Mouse (Mus musculus) heart, embryonic 16.5 days (tissue): Measurements from ENCODE around the gene Arhgap30. TPM values are rescaled to one million over a fixed set of nuclear protein-coding genes. Genes with fewer than 3 reads are reported as not detected.

Experiments used
- ATAC-seq: fragments of 200-750 bp; cut with Nextera tagmentation; replicated peaks from 2 replicates; pipeline ENCODE4 v1.8.0; 2017; ENCODE audit warnings: moderate number of reproducible peaks; ENCODE audit not compliant: insufficient read depth, low FRiP score; ENCODE audit errors: extremely low read depth
- H3K27ac ChIP-seq: fragments of 300-500 bp; sonication (generic); 2 replicates; pipeline ENCODE4 v1.5.1; 2014; ENCODE audit warnings: mild to moderate bottlenecking, low read length, control low read depth, moderate library complexity
- H3K27me3 ChIP-seq: fragments of 300-500 bp; sonication (generic); 2 replicates; pipeline ENCODE4 v1.6.1; 2014; ENCODE audit warnings: low read length, mixed read lengths; ENCODE audit not compliant: control insufficient read depth, insufficient read depth
- H3K36me3 ChIP-seq: fragments of 300-500 bp; sonication (generic); 2 replicates; pipeline ENCODE4 v1.6.1; 2014; ENCODE audit not compliant: control insufficient read depth, insufficient read depth
- H3K4me1 ChIP-seq: fragments of 300-500 bp; sonication (generic); 2 replicates; pipeline ENCODE4 v1.6.1; 2014; ENCODE audit warnings: low read length, mixed read lengths; ENCODE audit not compliant: control insufficient read depth, insufficient read depth
- H3K4me2 ChIP-seq: fragments of 300-500 bp; sonication (generic); 2 replicates; pipeline ENCODE4 v1.6.1; 2014; ENCODE audit warnings: low read depth, mild to moderate bottlenecking, control low read depth, low read length
- H3K4me3 ChIP-seq: fragments of 300-500 bp; sonication (generic); 2 replicates; pipeline ENCODE4 v1.5.1; 2014; ENCODE audit warnings: mild to moderate bottlenecking, control low read depth, low read length
- H3K9ac ChIP-seq: fragments of 300-500 bp; sonication (generic); 2 replicates; pipeline ENCODE4 v1.6.1; 2014; ENCODE audit warnings: low read length, control low read depth
- H3K9me3 ChIP-seq: fragments of 300-500 bp; sonication (generic); replicated peaks from 2 replicates; pipeline ENCODE4 v1.6.1; 2016; ENCODE audit warnings: low read length; ENCODE audit not compliant: control insufficient read depth
- WGBS: fragments of 180-500 bp; shearing (Covaris S2); extraction: QIAGEN DNeasy Blood & Tissue Kit; methylation state at CpG from one replicate; pipeline ENCODE4 v1.1.7; 2014; 5-methylcytosine and 5-hydroxymethylcytosine counted together
- polyA plus RNA-seq: library from polyadenylated mRNA; unstranded; fragments of >200 nt; fragmentation: Nextera tagmentation; extraction: Ambion mirVana; gene quantifications from 2 replicates; pipeline ENCODE4 v1.2.1, GENCODE M21; 2015

Gene Arhgap30
- polyA plus RNA-seq, 1 experiment from 2014 or later: 7.5 TPM

- H3K4me3 ChIP-seq: no peak overlapping the region
- H3K9ac ChIP-seq: no peak overlapping the region
- peaks cover 4% of the 10 kb centered on the region; the same call in 1 of the 2 replicates for H3K36me3 ChIP-seq
- H3K27me3 ChIP-seq: no peaks in the 10 kb centered on the region
- peaks cover 6% of the 10 kb centered on the region; the same call in 1 of the 2 replicates for H3K9me3 ChIP-seq
- WGBS: 84% methylated on average over 5 of the region's 5 CpGs
- H3K4me2 ChIP-seq: no peak overlapping the region
- no peak for ATAC-seq
- H3K27ac ChIP-seq: no peak overlapping the region
- H3K4me1 ChIP-seq: peaks cover 45% of the 10 kb centered on the region
These were observed 56.3 kb downstream of the Arhgap30 start for GRCm38 (mm10) chr1:171445050-171445449.

GRCm38 (mm10) chr1:171446854-171447253 lies 58.1 kb downstream of the Arhgap30 start:
- H3K9ac ChIP-seq: peak overlapping the region; percentile 51; the same call in 1 of the 2 replicates
- H3K27me3 ChIP-seq: no peaks in the 10 kb centered on the region
- no peak overlapping the region; the same call in 1 of the 2 replicates for H3K4me3 ChIP-seq
- peak; percentile 76 for ATAC-seq
- WGBS: 29% methylated on average over 7 of the region's 7 CpGs
- H3K9me3 ChIP-seq: peaks cover 6% of the 10 kb centered on the region; the same call in 1 of the 2 replicates
- H3K27ac ChIP-seq: peak overlapping the region; percentile 77
- peaks cover 27% of the 10 kb centered on the region for H3K4me1 ChIP-seq
- peaks cover 4% of the 10 kb centered on the region; the same call in 1 of the 2 replicates for H3K36me3 ChIP-seq
- peak overlapping the region; percentile 54; the same call in 1 of the 2 replicates for H3K4me2 ChIP-seq

GRCm38 (mm10) chr1:171447692-171448091 lies 58.9 kb downstream of the Arhgap30 start:
- 17% methylated on average over 10 of the region's 10 CpGs for WGBS

GRCm38 (mm10) chr1:171450062-171450461 lies 61.3 kb downstream of the Arhgap30 start:
- Histone ChIP-seq H3K9me3 (no peaks in the 10 kb centered on the region), H3K4me2 (no peak overlapping the region), H3K4me3 (no peak overlapping the region), H3K4me1 (peaks cover 18% of the 10 kb centered on the region), H3K27me3 (no peaks in the 10 kb centered on the region), H3K9ac (no peak overlapping the region), H3K36me3 (no peaks in the 10 kb centered on the region), H3K27ac (no peak overlapping the region)
- no peak for ATAC-seq
- WGBS: 64% methylated on average over 11 of the region's 11 CpGs

More at GRCm38 (mm10) chr1:171447692-171448091, 58.9 kb downstream of the Arhgap30 start:
- H3K4me2 ChIP-seq: peak overlapping the region; percentile 54
- peak overlapping the region; percentile 77 for H3K27ac ChIP-seq
- H3K27me3 ChIP-seq: no peaks in the 10 kb centered on the region
- peak overlapping the region; percentile 8; the same call in 1 of the 2 replicates for H3K4me3 ChIP-seq
- no peak for ATAC-seq
- peaks cover 6% of the 10 kb centered on the region; the same call in 1 of the 2 replicates for H3K9me3 ChIP-seq
- peaks cover 4% of the 10 kb centered on the region; the same call in 1 of the 2 replicates for H3K36me3 ChIP-seq
- peaks cover 21% of the 10 kb centered on the region for H3K4me1 ChIP-seq
- H3K9ac ChIP-seq: peak overlapping the region; percentile 51

- H3K36me3 ChIP-seq: no peaks in the 10 kb centered on the region
- H3K9me3 ChIP-seq: no peaks in the 10 kb centered on the region
- 75% methylated on average over 10 of the region's 10 CpGs for WGBS
- no peak for ATAC-seq
- no peaks in the 10 kb centered on the region for H3K27me3 ChIP-seq
- H3K4me2 ChIP-seq: no peak overlapping the region
- H3K9ac ChIP-seq: no peak overlapping the region
- no peak overlapping the region for H3K4me3 ChIP-seq
- peaks cover 18% of the 10 kb centered on the region for H3K4me1 ChIP-seq
- no peak overlapping the region for H3K27ac ChIP-seq
These were observed 62.2 kb downstream of the Arhgap30 start for GRCm38 (mm10) chr1:171451001-171451400.

GRCm38 (mm10) chr1:171452522-171452921 lies 63.8 kb downstream of the Arhgap30 start:
- Histone ChIP-seq H3K9me3 (no peaks in the 10 kb centered on the region), H3K4me2 (no peak overlapping the region), H3K27ac (no peak overlapping the region), H3K9ac (no peak overlapping the region), H3K4me3 (no peak overlapping the region), H3K36me3 (no peaks in the 10 kb centered on the region), H3K4me1 (peaks cover 7% of the 10 kb centered on the region), H3K27me3 (no peaks in the 10 kb centered on the region)
- no peak for ATAC-seq
- 64% methylated on average over 5 of the region's 5 CpGs for WGBS

- H3K27me3 ChIP-seq: no peaks in the 10 kb centered on the region
- no peak overlapping the region for H3K9ac ChIP-seq
- no peaks in the 10 kb centered on the region for H3K36me3 ChIP-seq
- no peaks in the 10 kb centered on the region for H3K9me3 ChIP-seq
- H3K4me3 ChIP-seq: no peak overlapping the region
- H3K4me1 ChIP-seq: peaks cover 3% of the 10 kb centered on the region
- ATAC-seq: no peak
- H3K27ac ChIP-seq: no peak overlapping the region
- WGBS: 78% methylated on average over 5 of the region's 5 CpGs
- no peak overlapping the region for H3K4me2 ChIP-seq
These were observed 64.2 kb downstream of the Arhgap30 start for GRCm38 (mm10) chr1:171452923-171453322.

GRCm38 (mm10) chr1:171454926-171455325 lies 66.2 kb downstream of the Arhgap30 start:
- WGBS: 80% methylated on average over 6 of the region's 6 CpGs
- H3K27ac ChIP-seq: no peak overlapping the region
- no peak overlapping the region for H3K9ac ChIP-seq
- no peaks in the 10 kb centered on the region for H3K9me3 ChIP-seq
- H3K27me3 ChIP-seq: no peaks in the 10 kb centered on the region
- H3K4me2 ChIP-seq: no peak overlapping the region
- no peaks in the 10 kb centered on the region for H3K36me3 ChIP-seq
- ATAC-seq: no peak
- H3K4me1 ChIP-seq: peaks cover 6% of the 10 kb centered on the region
- no peak overlapping the region for H3K4me3 ChIP-seq

GRCm38 (mm10) chr1:171457568-171457967 lies 68.8 kb downstream of the Arhgap30 start:
- H3K36me3 ChIP-seq: peaks cover 15% of the 10 kb centered on the region
- H3K4me1 ChIP-seq: peaks cover 11% of the 10 kb centered on the region
- no peak overlapping the region for H3K4me2 ChIP-seq
- no peak overlapping the region for H3K9ac ChIP-seq
- H3K27ac ChIP-seq: no peak overlapping the region
- no peak for ATAC-seq
- WGBS: 97% methylated on average over 1 of the region's 1 CpGs
- H3K9me3 ChIP-seq: no peaks in the 10 kb centered on the region
- no peaks in the 10 kb centered on the region for H3K27me3 ChIP-seq
- H3K4me3 ChIP-seq: no peak overlapping the region
